Mouse (Mus musculus): ENCODE measurements around the gene Nfia.

- no peak for TF ChIP-seq CTCF (IDR thresholded peaks at IDR 0.05; ENCODE audit: control insufficient read depth, insufficient read depth, insufficient replicate concordance, low read depth, low read length)
- no peak for TF ChIP-seq POLR2A (IDR thresholded peaks at IDR 0.05; ENCODE audit: control insufficient read depth, low read depth, low read length)
These were observed 88.3 kb downstream of the Nfia start for GRCm38 (mm10) chr4:97860791-97861344.
